Mouse (Mus musculus) cortical plate, adult 2 months (tissue): ENCODE measurements around the gene Mrpl48. TPM values are rescaled to one million over a fixed set of nuclear protein-coding genes. Genes with fewer than 3 reads are reported as not detected.

ENCODE experiments used
- H3K27ac ChIP-seq: fragments of 200-500 bp; 2 replicates; pipeline ENCODE4 v1.5.1; 2012; ENCODE audit warnings: low read length, control low read depth, inconsistent platforms; ENCODE audit not compliant: insufficient read depth
- H3K4me1 ChIP-seq: fragments of 200-500 bp; 2 replicates; pipeline ENCODE4 v1.6.1; 2011; ENCODE audit warnings: low read length; ENCODE audit not compliant: control insufficient read depth, insufficient read depth
- H3K4me3 ChIP-seq: fragments of 200-500 bp; 2 replicates; pipeline ENCODE4 v1.5.1; 2011; ENCODE audit warnings: mild to moderate bottlenecking, low read length, control low read depth; ENCODE audit not compliant: insufficient read depth
- CTCF ChIP-seq: fragments of 200-500 bp; IDR thresholded peaks from 2 replicates; pipeline ENCODE4 v1.5.1; 2011; ENCODE audit warnings: mild to moderate bottlenecking, control low read depth, low read length; ENCODE audit not compliant: insufficient read depth; ENCODE audit errors: extremely low read depth
- POLR2A ChIP-seq: fragments of 200-500 bp; IDR thresholded peaks from 2 replicates; pipeline ENCODE4 v1.6.1; 2011; ENCODE audit warnings: mild to moderate bottlenecking, low read length, control low read depth; ENCODE audit not compliant: insufficient read depth; ENCODE audit errors: extremely low read depth
- polyA plus RNA-seq: library from polyadenylated mRNA; depleted of rRNA; stranded (reverse); fragments of >200 nt; gene quantifications from 2 replicates; pipeline ENCODE4 v1.2.3, GENCODE M21; 2012; rRNA removed

Mrpl48 gene
- polyA plus RNA-seq = 82.6 and 84.8 TPM in 2 replicates

GRCm38 (mm10) chr7:100608130-100608741, at the start of gene Mrpl48:
TSS of gene Mrpl48 (minus strand) at chr7:100608301.
- no peak for TF ChIP-seq POLR2A
- TF ChIP-seq CTCF = no peak
- Histone ChIP-seq H3K4me3 (peak within 1 kb of the TSS; percentile 37), H3K27ac (peak within 1 kb of the TSS; percentile 99), H3K4me1 (peaks cover 5% of the 10 kb centered on the region)

DNA sequence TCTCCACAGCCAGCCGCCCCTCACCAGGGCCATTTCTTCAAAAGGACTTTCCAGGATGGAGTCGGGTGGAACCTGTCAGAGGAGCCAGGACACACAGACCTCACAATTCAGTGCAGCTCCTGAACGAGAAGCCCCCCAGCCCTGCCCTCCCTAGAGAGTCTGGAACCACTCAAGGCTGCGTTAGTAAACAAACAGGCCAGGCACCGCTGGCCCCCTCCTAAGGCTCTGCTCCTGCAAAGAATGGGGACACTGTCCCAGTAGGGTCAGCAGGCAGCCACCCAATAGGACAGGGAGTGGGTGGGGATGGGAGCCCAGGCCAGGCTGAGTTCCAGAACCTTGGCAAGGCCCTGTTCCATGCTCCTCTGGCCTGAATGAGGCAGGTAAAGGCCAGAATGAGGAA, 48.6 kb upstream of the Mrpl48 start:
- Histone ChIP-seq H3K27ac (peak overlapping the region; percentile 96), H3K4me3 (peak overlapping the region; percentile 44)

DNA sequence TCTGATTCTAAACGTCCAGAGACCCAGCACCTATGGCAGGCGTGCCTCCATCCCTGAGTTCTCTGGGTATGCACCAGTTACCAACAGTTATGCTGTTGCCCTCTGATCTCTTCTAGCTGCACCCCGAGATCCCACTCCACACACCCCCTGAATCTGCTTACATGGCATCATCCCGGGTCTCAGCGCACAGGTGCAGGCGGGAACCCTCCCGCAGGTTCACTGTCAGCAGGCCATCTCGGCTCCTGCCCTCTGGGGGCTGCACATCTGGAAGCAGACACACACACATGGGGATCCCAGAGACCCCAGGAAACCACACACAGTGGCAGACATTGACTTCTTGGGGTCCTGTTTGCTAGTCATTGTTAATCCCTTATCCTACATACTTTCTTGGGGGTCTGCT, 46.3 kb upstream of the Mrpl48 start:
- Histone ChIP-seq H3K4me3 (peak overlapping the region; percentile 0; the same call in 1 of the 2 replicates), H3K4me1 (peaks cover 2% of the 10 kb centered on the region; the same call in 1 of the 2 replicates), H3K27ac (peak overlapping the region; percentile 96)
- no peak for TF ChIP-seq CTCF

More for the DNA sequence above, 48.6 kb upstream of the Mrpl48 start:
- TF ChIP-seq POLR2A (peak; percentile 35; the same call in 1 of the 2 replicates), CTCF (no peak)
- H3K4me1 ChIP-seq = no peaks in the 10 kb centered on the region

GRCm38 (mm10) chr7:100653480-100654266, 45.6 kb upstream of the Mrpl48 start:
- Histone ChIP-seq H3K4me1 (peaks cover 2% of the 10 kb centered on the region; the same call in 1 of the 2 replicates), H3K27ac (peak overlapping the region; percentile 96), H3K4me3 (peak overlapping the region; percentile 0; the same call in 1 of the 2 replicates)
- peak; percentile 72; the same call in 1 of the 2 replicates for TF ChIP-seq POLR2A
- no peak for TF ChIP-seq CTCF

DNA sequence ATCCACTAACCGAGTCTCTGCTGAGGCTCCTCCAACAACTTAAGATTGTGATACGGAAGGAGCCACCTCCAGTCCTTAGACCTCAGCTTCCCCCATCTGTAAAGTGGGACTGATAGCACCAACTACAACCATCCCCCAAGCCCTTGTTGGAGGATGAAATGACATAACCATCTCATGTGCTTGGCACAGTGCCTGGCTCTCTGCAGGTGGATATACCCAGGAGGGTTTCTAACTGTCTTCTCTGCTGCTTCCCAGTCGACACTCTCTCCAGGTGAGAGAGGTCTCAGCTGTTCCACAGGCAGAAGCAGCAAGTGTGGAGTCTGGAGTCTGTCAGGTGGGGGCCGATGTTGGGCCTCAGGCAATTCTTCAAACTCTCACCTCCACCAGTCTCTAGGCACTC, 42.9 kb upstream of the Mrpl48 start:
- TF ChIP-seq CTCF (no peak), POLR2A (no peak)
- Histone ChIP-seq H3K4me1 (peaks cover 2% of the 10 kb centered on the region; the same call in 1 of the 2 replicates), H3K4me3 (no peak overlapping the region), H3K27ac (no peak overlapping the region)

DNA sequence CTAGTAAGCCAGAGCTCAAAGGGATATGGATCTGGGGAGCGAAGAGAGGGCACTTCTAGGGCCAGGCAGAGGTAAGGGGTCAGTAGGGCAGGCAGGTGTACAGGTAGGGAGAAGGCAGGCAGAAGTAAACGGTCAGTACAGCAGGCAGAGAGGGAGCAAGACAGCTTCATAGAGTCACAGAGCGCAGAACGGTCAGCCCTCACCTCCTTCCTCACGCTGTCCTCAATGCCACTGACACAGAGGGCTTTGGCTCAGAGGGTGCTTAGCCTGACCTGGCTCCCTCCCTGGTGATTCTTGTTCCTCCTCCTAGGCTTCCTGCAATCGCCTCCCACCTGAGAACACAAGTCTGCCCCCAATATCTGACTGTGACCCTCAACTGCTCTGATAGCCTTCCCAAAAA, 42.3 kb upstream of the Mrpl48 start:
- TF ChIP-seq CTCF = no peak
- no peak for TF ChIP-seq POLR2A
- Histone ChIP-seq H3K4me1 (peaks cover 2% of the 10 kb centered on the region; the same call in 1 of the 2 replicates), H3K27ac (no peak overlapping the region), H3K4me3 (no peak overlapping the region)

DNA sequence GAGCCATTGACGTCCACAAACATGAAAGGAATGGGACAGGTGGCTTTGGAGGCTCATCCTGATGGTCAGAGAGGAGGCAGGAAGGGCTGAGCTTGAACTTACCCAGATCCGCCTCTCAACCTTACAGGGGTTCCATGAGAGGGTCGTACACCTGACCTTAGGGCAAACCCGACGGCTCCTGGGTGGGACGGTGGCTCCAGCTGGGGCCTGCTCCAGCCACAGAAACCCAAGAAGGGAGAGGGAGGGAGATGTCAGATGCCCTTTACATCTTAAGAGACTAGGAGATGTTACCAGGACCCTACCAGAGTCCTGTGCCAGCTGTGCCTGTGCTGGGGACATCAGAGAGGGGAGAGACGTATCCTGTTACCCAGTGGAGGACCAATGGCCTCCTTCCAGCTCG, 41.7 kb upstream of the Mrpl48 start:
- peaks cover 4% of the 10 kb centered on the region; the same call in 1 of the 2 replicates for H3K4me1 ChIP-seq
- no peak overlapping the region for H3K4me3 ChIP-seq
- no peak overlapping the region for H3K27ac ChIP-seq
- no peak for TF ChIP-seq POLR2A
- TF ChIP-seq CTCF = no peak

- no peak overlapping the region for H3K27ac ChIP-seq
- peaks cover 4% of the 10 kb centered on the region; the same call in 1 of the 2 replicates for H3K4me1 ChIP-seq
- TF ChIP-seq CTCF (no peak), POLR2A (no peak)
- H3K4me3 ChIP-seq = no peak overlapping the region
These were observed 41.0 kb upstream of the Mrpl48 start for GRCm38 (mm10) chr7:100649095-100649494.

DNA sequence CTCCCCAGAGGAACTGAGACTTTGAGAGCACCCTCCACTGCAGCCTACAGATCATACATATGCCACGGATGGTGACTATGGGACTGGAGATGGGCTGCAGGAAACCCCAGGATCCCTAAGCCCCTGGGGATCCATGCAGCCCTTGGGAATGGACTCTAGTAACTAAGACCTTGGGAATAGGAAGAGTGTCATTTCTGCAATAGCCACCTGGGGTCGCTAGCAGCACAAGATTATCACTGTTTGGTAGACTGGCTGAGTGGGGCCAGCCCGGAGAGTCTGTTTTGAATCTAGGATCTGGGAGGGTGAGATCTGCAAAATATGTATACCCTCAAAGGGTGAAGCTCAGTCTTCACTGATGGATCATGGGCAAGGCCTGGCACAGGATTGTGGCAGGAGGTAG, 37.0 kb upstream of the Mrpl48 start:
- TF ChIP-seq POLR2A = no peak
- TF ChIP-seq CTCF = peak; percentile 77
- Histone ChIP-seq H3K4me1 (0 out of 2 replicates have a peak, but pooled peaks cover 1% of the 10 kb centered on the region), H3K27ac (no peak overlapping the region), H3K4me3 (no peak overlapping the region)
